In the genomic region with DNA sequence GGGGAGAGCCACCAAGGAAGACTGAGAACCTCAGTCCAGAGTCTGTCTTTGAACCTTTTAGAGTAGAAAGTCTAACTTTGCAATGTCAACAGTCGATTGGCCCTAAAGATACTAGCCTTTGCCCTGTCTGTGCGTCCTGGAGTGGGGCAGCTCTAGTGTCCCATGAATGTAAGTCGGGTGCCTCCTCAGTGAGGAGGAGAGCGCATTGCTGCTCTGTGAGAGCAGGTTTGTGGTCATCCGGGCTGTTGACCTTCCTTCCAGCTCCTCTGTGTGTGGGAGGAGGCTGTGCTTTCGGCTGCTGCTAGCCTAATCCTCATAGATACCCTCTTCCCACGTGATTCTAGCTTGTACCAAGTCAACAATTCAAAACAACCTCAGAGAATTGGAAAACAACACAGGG, we compare ENCODE assay signal across 11 mouse cellular contexts. TPM values are rescaled to one million over a fixed set of nuclear protein-coding genes. Genes with fewer than 3 reads are reported as not detected.
DNase-seq lines count a peak whose midpoint lies in the region; ATAC-seq and TF ChIP-seq lines count a peak whose summit lies in the region.
"Had no signal": no experiment of that assay in that cellular context is flagged by ENCODE, and none has a peak within 500 bp of the region (broad histone marks: within the 10 kb centered on the region; RNA-seq: fewer than 3 reads in every experiment).

No protein-coding gene starts in this region.

- no peaks in the 10 kb centered on the region for H3K36me3 ChIP-seq in kidney, embryonic 15.5 days
- H3K36me3 ChIP-seq in small intestine, adult 2 months (ENCODE audit: control insufficient read depth, insufficient read depth, low read length): no peaks in the 10 kb centered on the region
- H3K36me3 ChIP-seq: embryonic facial prominence, embryonic 12.5 days had no signal

- no peak overlapping the region for H3K9ac ChIP-seq in kidney, embryonic 15.5 days
- H3K9ac ChIP-seq: embryonic facial prominence, embryonic 12.5 days had no signal

- peaks cover 13% of the 10 kb centered on the region for H3K27me3 ChIP-seq in kidney, embryonic 15.5 days
- H3K27me3 ChIP-seq in small intestine, adult 2 months (ENCODE audit: control insufficient read depth, insufficient read depth, low read length): no peaks in the 10 kb centered on the region

- no peak for ATAC-seq in kidney, embryonic 15.5 days (replicated peaks; ENCODE audit: low FRiP score)
- no peak for ATAC-seq in erythroid progenitor cell, adult 5-6 weeks (replicated peaks; ENCODE audit: low FRiP score, poor library complexity, severe bottlenecking)

- no peak for TF ChIP-seq CTCF in small intestine, adult 2 months (IDR thresholded peaks at IDR 0.05; ENCODE audit: extremely low read depth, insufficient read length, insufficient replicate concordance, low read depth, low read length)

- peak overlapping the region; percentile 47 for H3K4me2 ChIP-seq in kidney, embryonic 15.5 days

- 19% methylated on average over 7 of the region's 7 CpGs for WGBS in kidney, embryonic 15.5 days
- WGBS in small intestine, adult 2 months: 26% methylated on average over 7 of the region's 7 CpGs

- H3K4me1 ChIP-seq in kidney, embryonic 15.5 days: peaks cover 39% of the 10 kb centered on the region
- peaks cover 19% of the 10 kb centered on the region; the same call in 1 of the 2 replicates for H3K4me1 ChIP-seq in small intestine, adult 2 months (ENCODE audit: control insufficient read depth, insufficient read depth, insufficient read length, low read length)

- H3K4me3 ChIP-seq in kidney, embryonic 15.5 days (replicated peaks): no peak overlapping the region
- no peak overlapping the region for H3K4me3 ChIP-seq in small intestine, adult 2 months (ENCODE audit: low read depth, low read length)
- H3K4me3 ChIP-seq: embryonic facial prominence, embryonic 12.5 days had no signal

- peak overlapping the region; percentile 37 for H3K27ac ChIP-seq in kidney, embryonic 15.5 days
- peak overlapping the region; percentile 84 for H3K27ac ChIP-seq in small intestine, adult 2 months (ENCODE audit: insufficient read depth, low read depth, low read length)

- peak; percentile 40 to 41 for DNase-seq in heart, adult 18-20 months
- DNase-seq in heart, postnatal 4 days: no peak
- peak; percentile 63 for DNase-seq in ovary, adult 18-20 months (ENCODE audit: low spot score)
- DNase-seq in ovary, postnatal 14 days (ENCODE audit: low spot score): no peak
- DNase-seq in gastrocnemius, postnatal 14 days: no peak

- intact Hi-C loops in gastrocnemius, postnatal 14 days (cut with DNase I; ENCODE audit: low total_unique reads): loop anchor here (10.0 kb wide), 1 partner anchor 344 kb away; no protein-coding TSS in a partner anchor

- H3K9me3 ChIP-seq in kidney, embryonic 15.5 days (replicated peaks): no peaks in the 10 kb centered on the region
- H3K9me3 ChIP-seq: embryonic facial prominence, embryonic 12.5 days had no signal

- TF ChIP-seq POLR2A in small intestine, adult 2 months (IDR thresholded peaks at IDR 0.05; ENCODE audit: low read depth, low read length): no peak

RNA-seq across cellular contexts. Expression of gene Marc2, which starts 4.9 kb away (rescaled TPM):
- total RNA-seq in heart, adult 18-20 months (2021): 100 to 1,000 TPM; 137 to 145 TPM
- 100 to 1,000 TPM; 167 to 178 TPM for total RNA-seq in heart, postnatal 4 days (2021)
- 185 and 196 TPM in 2 replicates for polyA plus RNA-seq in kidney, embryonic 15.5 days (2015; fragmentation: Nextera tagmentation; extraction: Ambion mirVana)
- 332 and 352 TPM in 2 replicates for polyA plus RNA-seq in small intestine, adult 2 months (2012; rRNA removed)
- 59.5 and 93.9 TPM in 2 replicates for total RNA-seq in erythroid progenitor cell, adult 5-6 weeks (2015; ENCODE audit: low replicate concordance)
- total RNA-seq in erythroid progenitor cell, adult 5-6 weeks (2017; ENCODE audit: low replicate concordance): 10.8 and 24.5 TPM in 2 replicates
- total RNA-seq in gastrocnemius, postnatal 14 days (2021): 100 to 1,000 TPM; 136 to 145 TPM

RNA-seq across cellular contexts. Expression of gene C130074G19Rik, which starts 31.9 kb away (rescaled TPM):
- 10 to 100 TPM; 13.9 to 15.4 TPM for total RNA-seq in heart, adult 18-20 months (2021)
- 10 to 100 TPM; 23.0 to 23.6 TPM for total RNA-seq in heart, postnatal 4 days (2021)
- polyA plus RNA-seq in kidney, embryonic 15.5 days (2015; fragmentation: Nextera tagmentation; extraction: Ambion mirVana): 2.3 and 2.7 TPM in 2 replicates
- polyA plus RNA-seq in small intestine, adult 2 months (2012; rRNA removed): 16.2 and 45.1 TPM in 2 replicates
- not detected in 2 replicates for total RNA-seq in erythroid progenitor cell, adult 5-6 weeks (2015; ENCODE audit: low replicate concordance)
- 0.26 TPM in 1 of 2 replicates, not detected in the other for total RNA-seq in erythroid progenitor cell, adult 5-6 weeks (2017; ENCODE audit: low replicate concordance)
- total RNA-seq in gastrocnemius, postnatal 14 days (2021): 10 to 100 TPM; 25.9 to 31.8 TPM
- polyA plus RNA-seq: C2C12 had no signal

RNA-seq across cellular contexts. Expression of gene Marc1, which starts 40.1 kb away (rescaled TPM):
- total RNA-seq in heart, adult 18-20 months (2021): under 1 TPM in 1 of 2 experiments, not detected in 1; 0.21 TPM
- total RNA-seq in heart, postnatal 4 days (2021): under 1 TPM in 1 of 2 experiments, not detected in 1; 0.14 TPM
- polyA plus RNA-seq in kidney, embryonic 15.5 days (2015; fragmentation: Nextera tagmentation; extraction: Ambion mirVana): 0.30 and 0.61 TPM in 2 replicates
- polyA plus RNA-seq in small intestine, adult 2 months (2012; rRNA removed): 0.68 and 1.2 TPM in 2 replicates
- total RNA-seq in erythroid progenitor cell, adult 5-6 weeks (2015; ENCODE audit: low replicate concordance): 1.3 TPM in 1 of 2 replicates, not detected in the other
- 0.64 TPM in 1 of 2 replicates, not detected in the other for total RNA-seq in erythroid progenitor cell, adult 5-6 weeks (2017; ENCODE audit: low replicate concordance)
- under 1 TPM in 1 of 2 experiments, not detected in 1; 0.13 TPM for total RNA-seq in gastrocnemius, postnatal 14 days (2021)
- polyA plus RNA-seq: embryonic facial prominence, embryonic 12.5 days; limb, embryonic 11.5 days had no signal

Comparison
In these comparisons a context has a peak if more than half of its experiments do, and no peak if none do; other contexts are left out.
1. DNase-seq: peak in heart, adult 18-20 months (2 of 2) and ovary, adult 18-20 months (single experiment); none in heart, postnatal 4 days (single experiment), ovary, postnatal 14 days (single experiment) and gastrocnemius, postnatal 14 days (single experiment).
2. RNA of gene C130074G19Rik, which starts 31.9 kb away (total RNA-seq): 25.9 to 31.8 TPM in gastrocnemius, postnatal 14 days, 23.0 to 23.6 TPM in heart, postnatal 4 days and 13.9 to 15.4 TPM in heart, adult 18-20 months; 0.26 TPM in erythroid progenitor cell, adult 5-6 weeks; every median in the first group is over 10 times any median in the second.